Mouse (Mus musculus) CD4-positive, CD25-positive, alpha-beta regulatory T cell, adult 2 months (primary cell): ENCODE data around the gene Tmem108.
A peak's percentile ranks its signal among the peaks of the same experiment; 100 is the strongest.

ENCODE experiments used
- DNase-seq: peaks from one replicate; pipeline ENCODE4 v3.0.0-alpha.2; 2012; ENCODE audit warnings: low read depth, low spot score

Tmem108 gene

DNA sequence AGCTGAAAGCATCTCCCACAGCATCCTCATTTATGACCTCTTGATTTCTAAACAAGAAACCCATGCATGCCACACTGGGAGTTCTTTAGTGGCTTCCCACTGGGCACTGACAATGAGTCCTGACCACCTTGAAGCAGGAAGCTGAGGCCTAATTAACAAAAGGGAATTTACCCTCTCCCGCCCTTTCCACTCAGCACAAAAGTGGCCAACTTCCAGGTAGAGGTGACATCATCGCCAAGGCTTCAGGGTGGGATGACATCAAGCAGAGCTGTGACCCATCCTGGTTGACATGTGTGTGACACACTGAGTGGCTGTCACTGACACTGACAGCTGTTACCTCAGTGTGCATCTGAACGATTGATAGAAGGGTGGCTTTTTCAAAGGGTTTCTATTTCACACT, 124.8 kb downstream of the Tmem108 start:
- no peak for DNase-seq

DNA sequence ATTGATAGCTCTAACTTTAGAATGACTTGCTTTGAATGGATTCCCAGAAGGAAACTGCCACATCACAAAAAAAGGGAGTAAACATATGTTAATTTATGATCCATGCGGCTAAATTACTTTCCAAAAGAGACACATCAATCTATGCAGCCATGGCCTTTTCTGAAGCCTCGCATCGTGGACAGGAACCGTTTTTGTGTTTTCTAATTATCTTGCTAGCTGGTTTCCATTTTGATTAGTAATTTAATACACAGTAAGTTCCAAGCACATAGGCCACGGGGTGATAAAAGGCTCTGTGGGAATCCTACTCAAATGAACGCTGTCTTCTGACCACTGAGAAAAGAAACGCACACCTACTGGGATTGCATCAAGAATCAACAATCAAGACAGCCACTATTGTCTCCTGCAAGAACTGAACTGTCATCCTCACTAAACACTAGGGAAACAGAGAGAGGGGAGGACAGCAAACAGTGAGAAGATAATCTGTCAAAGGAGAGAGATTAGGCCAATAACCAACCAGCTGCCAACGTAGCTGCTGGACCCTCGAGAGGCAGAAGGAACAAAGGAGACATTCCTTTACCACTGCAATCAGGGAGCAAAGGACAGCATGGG, 132.7 kb downstream of the Tmem108 start:
- no peak for DNase-seq

DNA sequence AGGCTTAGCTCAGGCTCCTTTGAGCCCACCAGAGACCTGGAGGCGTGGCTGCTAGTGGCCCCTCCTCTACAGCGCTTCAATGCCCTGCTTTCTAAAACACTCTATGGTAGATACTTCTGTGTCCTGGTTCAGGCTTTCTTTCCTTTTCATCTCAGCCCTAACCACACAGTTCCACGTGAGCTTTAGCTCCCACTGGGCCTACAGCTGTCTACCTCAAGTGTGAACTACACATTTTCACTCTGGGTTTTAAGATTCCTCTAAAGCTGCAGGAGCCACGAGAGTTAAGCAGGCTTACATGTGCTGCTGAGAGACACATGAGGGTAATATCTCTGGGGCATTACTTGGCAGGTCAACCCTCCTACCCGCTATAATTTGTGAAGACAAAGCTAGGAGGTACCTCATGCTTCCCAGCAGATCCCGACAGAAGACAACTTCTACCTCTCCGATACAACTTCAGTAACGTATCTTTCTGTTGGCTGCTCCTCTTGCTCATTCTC, 134.2 kb downstream of the Tmem108 start:
- no peak for DNase-seq

DNA sequence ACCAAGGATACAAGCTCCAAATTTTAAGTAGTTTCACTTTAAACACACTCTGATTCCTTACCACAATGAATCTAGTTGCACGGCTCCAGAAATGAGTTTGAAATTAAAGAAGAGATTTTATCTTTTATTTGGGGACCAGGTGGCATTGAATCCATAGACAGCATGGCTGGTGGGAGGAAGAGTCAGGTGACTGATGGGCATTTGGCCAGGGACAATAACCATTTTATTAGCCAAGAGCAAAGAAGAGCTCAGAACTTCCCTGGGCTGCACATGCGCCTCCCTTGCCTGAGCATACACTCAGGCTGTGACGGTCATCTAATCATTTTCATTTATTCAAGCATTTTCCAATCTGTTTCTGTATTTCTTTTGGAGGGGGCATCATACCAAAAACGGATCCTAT, 135.5 kb downstream of the Tmem108 start:
- DNase-seq, result no peak

DNA sequence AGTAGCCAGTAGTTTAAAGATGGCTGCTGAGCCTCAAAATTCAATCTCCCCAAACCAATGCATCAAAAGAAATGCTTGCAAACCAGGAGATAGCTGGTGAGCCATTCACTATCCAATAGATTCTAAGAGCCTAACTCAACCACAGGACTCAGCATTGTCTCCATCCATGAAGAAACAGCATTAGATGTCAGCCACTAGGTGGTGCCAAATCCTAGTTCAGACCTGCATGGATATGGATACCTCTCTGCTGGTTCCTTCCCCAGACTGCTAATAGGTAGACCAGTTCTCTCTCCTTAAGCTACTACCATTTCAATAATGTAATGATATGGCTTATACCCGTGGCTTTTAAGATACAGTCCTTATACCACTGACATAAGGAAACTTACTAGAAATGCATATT, 137.0 kb downstream of the Tmem108 start:
- DNase-seq, result peak; percentile 82

DNA sequence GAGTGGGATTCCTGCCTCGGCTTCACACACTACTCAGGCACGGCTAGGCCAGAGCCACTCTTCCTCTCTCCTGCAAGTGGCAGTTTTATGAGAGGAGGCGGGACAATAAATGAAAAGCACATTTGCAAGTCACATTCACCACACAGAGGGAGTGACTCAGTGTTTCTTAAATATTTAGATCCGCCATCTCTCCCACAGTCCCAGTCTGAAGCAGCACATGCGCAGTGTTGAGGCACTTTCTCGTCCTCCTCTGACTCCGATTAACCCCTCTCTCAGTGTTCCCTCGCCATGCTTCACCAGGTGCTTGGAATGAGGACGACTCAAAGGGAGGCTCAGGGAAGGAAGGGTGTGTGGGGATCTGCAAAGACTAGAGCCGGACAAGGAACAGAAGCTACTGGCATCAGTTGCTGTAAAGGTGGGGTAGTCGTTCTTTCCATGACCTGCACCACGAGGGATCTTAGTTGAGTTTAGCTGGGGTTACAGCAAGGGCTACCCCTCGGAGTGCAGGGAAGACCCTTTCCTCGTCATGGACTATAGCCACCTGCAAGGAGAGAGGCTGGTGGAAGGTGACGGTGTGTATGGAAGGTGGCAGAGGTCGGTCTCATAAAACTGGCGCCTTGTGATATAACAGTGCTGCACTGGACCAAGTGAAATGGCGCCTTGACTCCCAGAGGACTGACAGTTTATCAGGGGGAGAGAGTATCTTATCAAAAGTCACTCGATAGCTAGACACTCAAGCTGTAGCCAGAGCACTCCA, 137.9 kb downstream of the Tmem108 start:
- DNase-seq, result no peak

DNA sequence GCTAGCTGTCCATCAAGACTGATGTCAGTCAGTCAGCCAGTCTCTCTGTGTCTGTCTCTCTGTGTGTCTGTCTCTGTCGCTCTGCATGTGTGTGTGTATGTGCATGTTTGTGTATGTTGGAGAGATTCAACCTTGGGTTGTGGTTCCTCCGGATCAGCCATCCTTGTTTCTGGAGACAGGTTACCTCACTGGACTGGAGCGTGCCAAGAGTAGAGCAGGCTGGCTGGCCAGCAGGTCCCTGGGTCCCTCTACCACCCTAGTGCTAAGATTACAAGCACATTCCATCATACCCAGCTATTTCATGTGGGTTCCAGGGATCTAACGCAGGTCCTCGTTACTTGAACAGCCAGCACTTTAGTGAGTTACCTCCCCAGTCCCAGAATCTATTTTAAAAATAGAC, 138.6 kb downstream of the Tmem108 start:
- DNase-seq, result no peak

DNA sequence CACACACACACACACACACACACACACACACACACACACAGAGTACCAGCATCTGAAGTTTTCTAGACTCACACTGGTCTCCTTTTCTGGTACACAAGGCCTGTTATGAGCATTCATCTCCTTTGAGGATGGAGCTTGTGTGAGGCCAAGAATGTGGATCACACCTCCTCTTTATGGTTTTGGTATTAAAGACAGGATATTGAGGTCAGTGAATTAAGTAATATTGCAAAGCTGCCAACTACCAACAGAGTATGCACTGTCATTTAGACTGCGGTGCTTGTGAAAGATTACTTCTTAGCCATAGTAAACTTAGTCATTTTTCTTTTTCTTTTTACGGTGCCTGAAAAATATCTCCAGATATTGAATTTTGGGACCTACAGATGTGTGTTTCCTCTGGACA, 139.8 kb downstream of the Tmem108 start:
- no peak for DNase-seq

DNA sequence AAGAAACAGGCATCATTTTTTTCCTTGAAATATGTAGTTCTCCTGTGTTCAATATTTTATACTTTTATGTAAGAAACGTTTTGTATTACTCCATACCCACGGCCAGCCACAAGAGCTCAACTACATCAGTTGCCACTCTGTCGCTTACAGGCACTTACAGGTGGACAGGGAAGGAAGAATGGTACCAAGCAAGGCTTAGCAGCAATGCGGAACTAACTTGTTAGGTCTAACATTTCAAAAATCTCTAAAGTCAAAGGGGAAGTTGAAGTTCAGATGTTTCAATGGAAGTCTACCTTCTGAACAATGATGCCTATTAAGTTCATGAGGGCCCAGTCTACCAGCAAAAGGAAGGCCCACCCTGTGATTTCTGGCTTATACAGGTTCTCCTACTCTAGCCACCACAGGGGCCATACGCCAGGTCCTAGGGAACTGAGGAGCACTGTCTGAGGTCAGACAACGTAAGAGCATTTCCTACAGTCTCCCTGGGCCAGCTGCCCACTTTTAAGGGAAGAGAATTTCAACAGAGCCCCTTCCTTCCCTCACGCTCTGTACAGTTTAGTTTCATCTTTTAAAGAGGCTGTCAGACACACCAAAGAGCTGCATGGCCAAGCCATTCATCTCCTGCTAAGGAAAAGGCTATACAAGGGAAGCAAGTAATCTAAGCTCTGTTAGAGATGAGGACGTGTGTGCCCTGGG, 141.0 kb downstream of the Tmem108 start:
- DNase-seq, result no peak

DNA sequence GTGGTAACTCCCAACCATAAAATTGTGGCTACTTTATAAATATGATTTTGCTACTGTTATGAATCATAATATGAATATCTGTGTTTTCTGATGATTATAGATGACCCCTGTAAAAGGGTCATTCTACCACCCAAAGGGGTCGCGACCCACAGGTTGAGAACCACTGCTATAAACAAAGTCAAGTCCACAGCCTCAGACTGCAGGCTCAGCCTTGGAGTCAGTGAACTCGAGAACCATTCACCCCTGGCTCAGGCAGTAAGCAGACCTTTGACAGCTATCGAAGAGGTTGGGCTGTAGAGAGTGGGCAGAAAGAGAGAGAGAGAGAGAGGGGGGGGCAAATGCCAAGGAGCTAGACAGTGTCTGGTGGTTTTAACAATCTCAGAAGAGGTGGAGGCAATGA, 147.4 kb downstream of the Tmem108 start:
- DNase-seq, result no peak

DNA sequence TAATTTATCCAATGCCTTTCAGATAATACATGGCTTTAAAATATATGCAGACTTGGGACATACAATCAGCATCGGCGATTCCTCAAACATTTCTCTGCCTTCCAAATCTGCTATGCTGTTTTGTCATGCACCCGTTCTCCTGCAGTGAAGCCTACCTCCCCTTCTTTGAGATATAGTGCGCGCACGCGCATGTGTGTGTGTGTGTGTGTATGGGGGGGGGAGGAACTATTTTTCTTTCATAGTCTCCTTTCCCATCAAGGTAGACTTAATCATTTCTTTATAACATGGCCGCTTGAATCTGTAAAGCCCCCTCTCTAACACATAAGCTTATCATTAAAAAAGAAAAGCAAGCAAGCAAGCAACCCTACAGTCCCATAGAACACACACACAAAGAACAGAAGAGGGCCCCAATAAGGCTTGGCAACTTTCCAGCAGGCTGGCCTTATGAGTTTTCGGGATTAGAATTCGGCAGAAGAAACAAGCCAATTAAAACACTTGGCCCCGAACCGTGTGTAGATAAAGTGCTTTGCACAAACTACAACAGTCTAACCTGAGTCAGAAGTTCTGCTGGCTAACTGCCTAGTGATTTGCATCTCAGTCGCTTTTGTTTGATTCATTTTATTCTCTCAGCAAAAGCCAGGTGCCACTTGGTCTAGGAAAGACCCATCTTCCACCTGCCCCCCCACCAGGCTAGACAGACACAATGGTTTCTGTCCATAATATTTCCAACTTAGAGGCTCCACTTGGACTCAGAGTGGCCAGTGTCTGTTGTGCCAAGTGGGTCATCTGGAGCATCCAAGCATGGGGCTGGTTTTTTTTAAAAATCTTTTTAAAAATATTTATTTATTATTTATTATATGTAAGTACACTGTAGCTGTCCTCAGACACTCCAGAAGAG, 153.2 kb downstream of the Tmem108 start:
- DNase-seq, result no peak

DNA sequence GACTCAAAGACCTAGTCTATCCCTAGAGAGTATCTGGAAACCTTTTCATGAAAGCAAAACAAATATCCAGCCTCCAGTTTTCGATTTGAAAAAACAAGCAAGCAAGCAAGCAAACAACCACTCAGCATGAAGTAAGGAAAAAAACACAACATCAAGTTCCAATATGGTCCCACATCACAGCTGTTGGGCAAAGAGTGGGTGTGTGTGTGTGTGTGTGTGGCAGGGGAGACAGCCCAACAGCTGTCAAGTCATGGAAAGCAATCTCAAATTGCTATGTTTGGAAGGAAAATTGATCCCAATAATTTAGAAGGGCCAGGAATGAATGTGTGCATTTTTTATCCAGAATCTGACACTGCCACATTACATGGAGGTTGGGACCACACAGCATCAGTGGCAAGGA, 155.6 kb downstream of the Tmem108 start:
- DNase-seq, result no peak

DNA sequence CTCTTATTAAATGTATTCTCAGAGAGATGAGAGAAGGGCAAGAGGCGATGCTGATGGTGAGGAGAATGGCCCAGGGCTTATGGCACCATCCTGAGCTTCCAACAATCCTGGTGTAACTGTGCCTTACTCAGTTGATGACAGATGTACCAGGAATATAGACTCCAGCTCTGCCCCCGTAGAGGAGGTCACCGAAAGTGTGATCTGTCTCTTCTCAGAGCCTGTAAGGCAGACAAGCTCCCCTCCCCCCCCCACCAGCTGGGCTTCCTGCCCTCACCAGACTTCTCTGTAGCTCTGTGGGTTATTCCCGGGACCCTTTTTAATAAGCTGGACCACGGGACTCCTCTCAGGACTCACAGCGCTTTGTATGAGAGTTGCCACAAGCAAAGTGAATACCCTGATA, 157.8 kb downstream of the Tmem108 start:
- DNase-seq, result no peak

DNA sequence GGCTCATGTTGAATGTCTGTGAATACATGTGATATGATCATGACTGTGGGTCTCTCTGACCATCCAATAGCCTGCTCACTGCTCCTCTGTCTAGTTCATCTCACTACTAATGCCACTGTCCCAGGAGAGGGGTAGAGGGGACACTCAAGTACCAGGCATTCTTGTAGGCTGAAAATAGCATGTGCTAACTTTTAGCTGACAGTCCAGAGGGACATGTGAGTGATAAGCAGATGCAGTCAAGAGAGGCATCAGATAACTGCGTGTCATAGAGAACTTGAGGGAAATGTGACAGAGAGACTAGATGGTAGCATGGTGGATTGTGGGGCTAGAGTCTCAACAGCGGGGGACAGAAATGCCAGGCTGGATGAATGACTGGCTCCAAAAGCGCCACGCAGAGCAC, 159.8 kb downstream of the Tmem108 start:
- DNase-seq, result no peak

DNA sequence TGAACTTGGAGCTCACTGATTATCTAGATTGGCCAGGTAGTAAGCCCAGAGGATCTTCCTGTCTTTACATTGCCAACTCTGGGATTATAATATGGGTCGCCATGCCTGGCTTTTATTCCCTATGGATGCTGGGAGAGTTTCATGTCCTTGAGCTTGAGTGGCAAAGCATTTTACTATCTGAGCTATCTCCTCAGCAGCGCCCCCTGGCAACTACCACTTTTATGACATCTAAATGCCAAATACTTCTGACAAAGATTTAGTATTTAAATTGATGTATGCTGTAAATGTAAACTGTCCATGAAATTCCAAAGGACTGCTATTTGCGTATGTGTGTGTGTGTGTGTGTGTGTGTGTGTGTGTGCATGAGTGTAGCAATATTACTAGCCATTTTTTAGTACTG, 160.8 kb downstream of the Tmem108 start:
- peak; percentile 5 for DNase-seq

DNA sequence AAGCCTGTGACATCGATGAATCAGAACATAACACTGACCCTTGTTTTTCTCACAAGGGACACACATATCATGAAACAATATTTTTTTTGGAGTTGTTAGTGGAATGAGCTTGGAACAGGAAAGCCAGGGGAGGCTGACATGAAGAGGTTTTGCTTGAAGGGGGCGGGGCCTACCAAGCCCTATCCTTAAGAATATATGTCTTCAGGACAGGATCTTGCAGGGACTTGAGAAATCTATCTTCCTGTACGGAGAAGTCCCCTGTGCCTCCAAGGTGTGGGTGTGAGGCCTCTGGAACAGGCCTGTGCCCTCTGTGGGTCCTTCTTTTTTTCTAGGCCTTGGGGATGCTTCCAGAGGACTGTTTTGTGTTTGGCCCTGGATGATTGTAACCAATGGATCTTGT, 161.7 kb downstream of the Tmem108 start:
- no peak for DNase-seq

DNA sequence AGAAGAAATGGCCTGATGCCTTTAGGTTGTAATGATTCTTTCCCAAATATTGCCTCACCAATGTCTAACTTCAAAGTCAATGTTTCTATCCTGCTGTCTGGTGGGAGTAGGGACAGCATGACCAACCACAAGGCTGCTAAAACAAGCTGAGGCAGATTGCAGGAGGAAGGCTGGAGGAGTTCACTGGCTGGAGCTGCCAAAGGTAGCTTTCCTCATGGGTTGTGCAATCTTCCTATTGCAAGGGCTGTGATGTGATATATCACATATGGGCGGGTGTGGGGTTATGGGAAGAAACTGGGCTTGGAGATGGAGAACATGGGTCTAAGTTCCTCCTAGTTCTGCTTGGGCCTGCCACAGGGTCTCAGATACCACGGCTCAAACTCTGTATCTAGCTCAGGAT, 163.8 kb downstream of the Tmem108 start:
- DNase-seq, result no peak

DNA sequence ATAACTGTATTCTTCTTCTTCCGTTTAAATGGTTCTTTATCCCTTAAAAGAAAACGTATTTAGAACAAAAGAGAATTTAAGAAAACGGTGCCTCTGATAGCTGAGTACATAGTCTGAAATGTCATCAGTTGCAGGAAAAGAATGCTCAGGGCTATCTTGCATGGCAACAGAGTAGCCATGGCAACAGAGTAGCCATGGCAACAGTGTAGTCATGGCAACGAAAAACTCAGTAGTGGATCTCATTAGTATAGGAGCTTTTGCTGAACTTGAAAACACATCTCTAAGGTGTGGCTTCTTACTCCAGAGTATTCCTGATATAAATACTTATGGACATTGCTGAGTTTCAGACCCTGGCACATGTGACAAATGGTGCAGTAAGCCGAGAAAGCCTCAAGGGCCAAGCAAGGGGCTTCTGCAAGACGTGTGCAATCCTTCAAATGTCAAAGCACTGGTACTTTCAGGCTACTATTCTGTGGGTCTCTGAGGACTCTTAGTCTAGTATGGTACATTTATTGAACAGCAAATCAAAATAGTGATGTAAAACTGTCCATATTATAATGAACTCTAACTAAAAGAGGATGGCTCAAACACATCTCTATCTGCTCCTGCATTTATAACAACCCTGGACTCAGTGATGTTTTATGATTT, 166.3 kb downstream of the Tmem108 start:
- DNase-seq, result peak; percentile 7

DNA sequence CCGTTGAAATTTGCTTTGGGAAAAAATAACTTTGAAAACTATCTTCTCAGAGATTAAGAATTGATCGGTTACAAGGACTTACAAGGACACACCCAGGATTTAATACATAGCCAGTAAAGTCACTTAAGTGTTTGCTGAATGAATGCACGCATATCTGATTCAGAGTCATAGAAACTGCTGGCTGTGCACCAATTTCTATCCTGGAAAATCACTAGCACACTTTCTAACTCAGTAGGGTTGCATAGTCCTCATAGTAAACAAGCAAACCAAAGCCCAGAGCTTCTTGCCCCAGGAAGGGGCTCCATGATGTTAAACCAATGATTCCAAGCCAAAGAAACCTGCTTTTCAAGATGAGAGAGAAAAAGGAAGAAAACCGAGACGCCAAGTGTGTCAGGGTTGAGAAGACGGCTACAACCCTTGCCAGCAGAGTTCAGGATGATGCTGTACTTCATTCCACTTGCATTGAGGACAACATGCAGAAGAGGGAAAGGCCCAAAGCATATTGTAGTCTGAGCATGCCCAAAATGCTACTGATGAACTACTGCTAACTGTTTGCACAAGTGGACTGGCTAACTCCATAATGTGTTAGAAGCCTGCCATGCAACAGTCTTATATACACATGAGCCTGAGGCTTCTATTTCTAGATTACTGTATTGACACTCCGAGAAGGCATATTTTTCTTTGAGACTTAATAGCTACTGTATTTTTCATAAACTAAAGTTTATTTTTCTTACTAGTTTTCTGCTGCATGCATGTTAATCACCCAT, 167.0 kb downstream of the Tmem108 start:
- no peak for DNase-seq

DNA sequence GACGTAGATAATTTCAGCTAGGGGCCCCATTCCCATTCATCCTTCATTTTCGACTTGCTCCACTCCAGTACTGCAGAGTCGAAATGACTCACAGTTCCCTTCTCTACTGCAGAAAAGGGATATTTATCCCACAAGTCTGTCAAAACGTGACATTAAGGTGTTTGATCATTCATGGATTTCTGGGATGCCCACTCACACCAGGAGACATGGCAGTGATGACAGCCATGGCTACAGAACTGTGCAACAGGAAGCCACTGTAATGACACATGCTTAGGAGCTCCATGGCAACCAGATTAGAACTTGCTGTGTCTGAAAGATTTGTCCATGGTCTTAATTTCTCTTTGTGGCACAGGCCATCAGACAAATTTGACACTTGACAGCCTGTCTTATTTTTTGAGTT, 168.6 kb downstream of the Tmem108 start:
- DNase-seq, result no peak

DNA sequence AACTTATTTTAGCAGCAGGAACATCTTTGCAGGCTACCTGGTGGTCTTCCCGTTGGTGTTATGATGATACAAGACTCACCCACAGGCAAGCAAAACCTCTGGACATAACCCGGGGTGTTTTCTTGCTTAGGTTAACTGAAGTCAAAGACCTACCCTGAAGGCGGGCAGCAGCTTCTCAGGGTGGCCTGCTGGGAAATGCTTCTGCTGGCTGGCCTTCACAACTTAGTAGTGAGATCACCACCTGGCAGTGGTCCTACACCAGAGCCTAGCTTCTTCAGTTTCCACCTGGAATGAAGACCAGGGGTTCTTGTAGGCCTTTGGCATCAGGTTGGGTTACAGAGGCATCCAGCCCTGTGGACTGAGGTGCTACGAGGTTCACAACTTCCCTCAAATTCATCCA, 169.7 kb downstream of the Tmem108 start:
- no peak for DNase-seq
